Mouse (Mus musculus) liver, adult 2 months (tissue): ENCODE measurements around the gene Zbtb7a. TPM values are rescaled to one million over a fixed set of nuclear protein-coding genes. Genes with fewer than 3 reads are reported as not detected.
A peak's percentile ranks its signal among the peaks of the same experiment; 100 is the strongest.

ENCODE experiments used
- DNase-seq: peaks from one replicate; pipeline ENCODE4 v3.0.0-alpha.2; 2011; ENCODE audit warnings: low read depth, low spot score; ENCODE audit errors: extremely low read depth
- H3K27ac ChIP-seq: fragments of 200-500 bp; replicated peaks from 2 replicates; pipeline ENCODE4 v1.5.1; 2012; ENCODE audit warnings: low read depth, mild to moderate bottlenecking, control low read depth, inconsistent platforms, low read length; ENCODE audit not compliant: insufficient read depth
- H3K27me3 ChIP-seq: fragments of 200-500 bp; 2 replicates; pipeline ENCODE4 v1.6.1; 2012; ENCODE audit warnings: mild to moderate bottlenecking, moderate library complexity, low read length, inconsistent platforms; ENCODE audit not compliant: control insufficient read depth, insufficient read depth
- H3K36me3 ChIP-seq: fragments of 200-500 bp; 2 replicates; pipeline ENCODE4 v1.6.1; 2012; ENCODE audit warnings: low read length, inconsistent platforms; ENCODE audit not compliant: control insufficient read depth, insufficient read depth
- H3K4me1 ChIP-seq: fragments of 200-500 bp; 2 replicates; pipeline ENCODE4 v1.6.1; 2011; ENCODE audit warnings: low read length; ENCODE audit not compliant: control insufficient read depth, insufficient read depth
- H3K4me3 ChIP-seq: fragments of 200-500 bp; 2 replicates; pipeline ENCODE4 v1.5.1; 2011; ENCODE audit warnings: low read depth, mild to moderate bottlenecking, control low read depth, low read length, moderate library complexity; ENCODE audit not compliant: insufficient read depth
- H3K79me2 ChIP-seq: fragments of 200-500 bp; 2 replicates; pipeline ENCODE4 v1.6.1; 2012; ENCODE audit warnings: inconsistent platforms, mild to moderate bottlenecking, low read length, moderate library complexity; ENCODE audit not compliant: control insufficient read depth, insufficient read depth
- H3K9ac ChIP-seq: fragments of 200-500 bp; 2 replicates; pipeline ENCODE4 v1.6.1; 2012; ENCODE audit warnings: low read depth, mild to moderate bottlenecking, control low read depth, inconsistent platforms, low read length
- CTCF ChIP-seq: fragments of 200-500 bp; IDR thresholded peaks from 2 replicates; pipeline ENCODE4 v1.5.1; 2011; ENCODE audit warnings: low read depth, low read length, control low read depth
- POLR2A ChIP-seq: fragments of 200-500 bp; IDR thresholded peaks from 2 replicates; pipeline ENCODE4 v1.6.1; 2011; ENCODE audit warnings: low read length, control low read depth; ENCODE audit not compliant: insufficient read depth; ENCODE audit errors: extremely low read depth
- WGBS: fragments of 180-500 bp; shearing (Covaris S2); methylation state at CpG from one replicate; pipeline ENCODE4 v1.1.7; 2018; 5-methylcytosine and 5-hydroxymethylcytosine counted together
- polyA plus RNA-seq: library from polyadenylated mRNA; depleted of rRNA; stranded (reverse); fragments of >200 nt; gene quantifications from 2 replicates; pipeline ENCODE4 v1.2.3, GENCODE M21; 2012
- total RNA-seq: library from RNA; depleted of rRNA; stranded (reverse); fragments of >200 nt; gene quantifications from 2 replicates; pipeline ENCODE4 v1.2.3, GENCODE M21; 2014

Zbtb7a gene
- total and polyA plus RNA-seq, 2 experiments = 10.0 to 28.6 TPM

GRCm38 (mm10) chr10:81120650-81121049, 14.4 kb upstream of the Zbtb7a start:
- Histone ChIP-seq H3K4me1 (no peaks in the 10 kb centered on the region), H3K9ac (no peak overlapping the region), H3K27me3 (no peaks in the 10 kb centered on the region), H3K36me3 (peaks cover 13% of the 10 kb centered on the region), H3K4me3 (no peak overlapping the region), H3K79me2 (no peaks in the 10 kb centered on the region), H3K27ac (no peak overlapping the region)
- TF ChIP-seq POLR2A (no peak), CTCF (no peak)
- WGBS = 86% methylated on average over 7 of the region's 7 CpGs
- no peak for DNase-seq

- no peak overlapping the region for H3K9ac ChIP-seq
- H3K79me2 ChIP-seq = no peaks in the 10 kb centered on the region
- no peak overlapping the region for H3K27ac ChIP-seq
- H3K27me3 ChIP-seq = no peaks in the 10 kb centered on the region
- WGBS = 89% methylated on average over 2 of the region's 2 CpGs
- no peak for DNase-seq
- H3K36me3 ChIP-seq = peaks cover 5% of the 10 kb centered on the region; the same call in 1 of the 2 replicates
- no peak overlapping the region for H3K4me3 ChIP-seq
- TF ChIP-seq POLR2A (no peak), CTCF (no peak)
- H3K4me1 ChIP-seq = no peaks in the 10 kb centered on the region
These were observed 12.1 kb upstream of the Zbtb7a start for GRCm38 (mm10) chr10:81122889-81123288.

- Histone ChIP-seq H3K27me3 (no peaks in the 10 kb centered on the region), H3K79me2 (no peaks in the 10 kb centered on the region), H3K27ac (no peak overlapping the region), H3K9ac (no peak overlapping the region), H3K36me3 (peaks cover 2% of the 10 kb centered on the region; the same call in 1 of the 2 replicates), H3K4me1 (no peaks in the 10 kb centered on the region; the same call in 1 of the 2 replicates), H3K4me3 (no peak overlapping the region)
- TF ChIP-seq POLR2A (no peak), CTCF (no peak)
- no peak for DNase-seq
- 66% methylated on average over 11 of the region's 11 CpGs for WGBS
These were observed 11.5 kb upstream of the Zbtb7a start for GRCm38 (mm10) chr10:81123500-81123899.

GRCm38 (mm10) chr10:81134181-81134587, 836 bp upstream of the Zbtb7a start:
- Histone ChIP-seq H3K79me2 (peaks cover 15% of the 10 kb centered on the region; the same call in 1 of the 2 replicates), H3K4me3 (peak overlapping the region; percentile 24; the same call in 1 of the 2 replicates), H3K27me3 (no peaks in the 10 kb centered on the region), H3K4me1 (peaks cover 13% of the 10 kb centered on the region), H3K9ac (peak overlapping the region; percentile 32), H3K27ac (peak overlapping the region; percentile 56), H3K36me3 (no peaks in the 10 kb centered on the region)
- 20% methylated on average over 16 of the region's 16 CpGs for WGBS
- TF ChIP-seq CTCF = no peak
- 0 out of 2 replicates have a peak, but pooled peaks have one; percentile 11 for TF ChIP-seq POLR2A
- DNase-seq = peak; percentile 60

GRCm38 (mm10) chr10:81135831-81136705, 1.0 kb downstream of the Zbtb7a start:
- Histone ChIP-seq H3K4me3 (peak overlapping the region; percentile 97), H3K79me2 (peaks cover 34% of the 10 kb centered on the region), H3K4me1 (peaks cover 22% of the 10 kb centered on the region), H3K27me3 (no peaks in the 10 kb centered on the region), H3K9ac (peak overlapping the region; percentile 96), H3K27ac (peak overlapping the region; percentile 99), H3K36me3 (no peaks in the 10 kb centered on the region)
- under 1% methylated on average over 71 of the region's 86 CpGs for WGBS
- no peak for TF ChIP-seq CTCF
- peak; percentile 60; the same call in 1 of the 2 replicates for TF ChIP-seq POLR2A
- peak; percentile 70 for DNase-seq
